Mouse (Mus musculus) embryonic facial prominence, embryonic 12.5 days (tissue): ENCODE data around the gene Dclk3. TPM values are rescaled to one million over a fixed set of nuclear protein-coding genes. Genes with fewer than 3 reads are reported as not detected.

Experiments
- ATAC-seq: fragments of 200-750 bp; cut with Nextera tagmentation; 2 replicates; pipeline ENCODE4 v1.8.0; 2017; ENCODE audit not compliant: insufficient number of reproducible peaks, insufficient read depth, low FRiP score, low TSS enrichment
- H3K27ac ChIP-seq: fragments of 300-500 bp; sonication (generic); 2 replicates; pipeline ENCODE4 v1.5.1; 2016; ENCODE audit warnings: mild to moderate bottlenecking
- H3K27me3 ChIP-seq: fragments of 300-500 bp; sonication (generic); 2 replicates; pipeline ENCODE4 v1.6.1; 2016; ENCODE audit warnings: mild to moderate bottlenecking, moderate library complexity
- H3K36me3 ChIP-seq: fragments of 300-500 bp; sonication (generic); 2 replicates; pipeline ENCODE4 v1.6.1; 2016; ENCODE audit warnings: mild to moderate bottlenecking
- H3K4me1 ChIP-seq: fragments of 300-500 bp; sonication (generic); 2 replicates; pipeline ENCODE4 v1.6.1; 2016
- H3K4me2 ChIP-seq: fragments of 300-500 bp; sonication (generic); replicated peaks from 2 replicates; pipeline ENCODE4 v1.6.1; 2016; ENCODE audit warnings: mild to moderate bottlenecking, moderate library complexity
- H3K4me3 ChIP-seq: fragments of 300-500 bp; sonication (generic); 2 replicates; pipeline ENCODE4 v1.5.1; 2016; ENCODE audit warnings: mild to moderate bottlenecking
- H3K9ac ChIP-seq: fragments of 300-500 bp; sonication (generic); 2 replicates; pipeline ENCODE4 v1.6.1; 2016; ENCODE audit warnings: mild to moderate bottlenecking, moderate library complexity
- H3K9me3 ChIP-seq: fragments of 300-500 bp; sonication (generic); 2 replicates; pipeline ENCODE4 v1.6.1; 2016; ENCODE audit warnings: mild to moderate bottlenecking, moderate library complexity
- WGBS: fragments of 180-500 bp; shearing (Covaris S2); methylation state at CpG from one replicate; pipeline ENCODE4 v1.1.7; 2016; 5-methylcytosine and 5-hydroxymethylcytosine counted together
- polyA plus RNA-seq: library from polyadenylated mRNA; unstranded; fragments of >200 nt; fragmentation: Nextera tagmentation; extraction: Ambion mirVana; gene quantifications from 2 replicates; pipeline ENCODE4 v1.2.1, GENCODE M21; 2016

Dclk3 gene
- polyA plus RNA-seq, 1 experiment from 2014 or later = 2.9 TPM

- Histone ChIP-seq H3K36me3 (no peaks in the 10 kb centered on the region), H3K27me3 (no peaks in the 10 kb centered on the region), H3K27ac (no peak overlapping the region), H3K4me1 (peaks cover 6% of the 10 kb centered on the region; the same call in 1 of the 2 replicates), H3K4me3 (no peak overlapping the region), H3K9me3 (no peaks in the 10 kb centered on the region), H3K9ac (no peak overlapping the region), H3K4me2 (no peak overlapping the region)
- ATAC-seq = no peak
- 63% methylated on average over 21 of the region's 21 CpGs for WGBS
Observed at GRCm38 (mm10) chr9:111473686-111474457, 35.0 kb downstream of the Dclk3 start.

GRCm38 (mm10) chr9:111474458-111474745 lies 35.5 kb downstream of the Dclk3 start:
- Histone ChIP-seq H3K9me3 (no peaks in the 10 kb centered on the region), H3K9ac (no peak overlapping the region), H3K4me1 (peaks cover 6% of the 10 kb centered on the region; the same call in 1 of the 2 replicates), H3K27ac (no peak overlapping the region), H3K4me3 (no peak overlapping the region), H3K27me3 (no peaks in the 10 kb centered on the region), H3K4me2 (no peak overlapping the region), H3K36me3 (no peaks in the 10 kb centered on the region)
- 47% methylated on average over 3 of the region's 3 CpGs for WGBS
- ATAC-seq = no peak

DNA sequence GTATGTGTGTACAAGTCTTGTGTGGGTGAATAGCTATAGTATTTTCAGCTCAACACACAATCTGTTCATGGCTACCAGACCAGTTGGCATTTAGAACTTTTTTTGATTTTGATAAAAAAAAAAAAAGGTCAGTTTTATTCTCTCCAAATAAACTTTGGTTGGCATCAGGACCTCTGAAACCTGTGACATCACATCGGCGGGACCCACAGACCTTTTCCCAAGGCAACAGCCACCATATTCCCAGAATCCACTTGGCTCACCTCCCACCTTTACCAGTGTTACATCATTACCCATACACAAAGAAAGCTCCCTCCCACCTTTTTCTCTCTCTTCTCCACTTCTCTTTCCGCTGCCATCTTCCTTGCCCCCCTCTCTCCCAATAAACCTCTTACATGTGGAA lies 36.4 kb downstream of the Dclk3 start:
- WGBS = 95% methylated on average over 3 of the region's 3 CpGs
- no peak for ATAC-seq
- H3K4me1 ChIP-seq = peaks cover 6% of the 10 kb centered on the region; the same call in 1 of the 2 replicates

DNA sequence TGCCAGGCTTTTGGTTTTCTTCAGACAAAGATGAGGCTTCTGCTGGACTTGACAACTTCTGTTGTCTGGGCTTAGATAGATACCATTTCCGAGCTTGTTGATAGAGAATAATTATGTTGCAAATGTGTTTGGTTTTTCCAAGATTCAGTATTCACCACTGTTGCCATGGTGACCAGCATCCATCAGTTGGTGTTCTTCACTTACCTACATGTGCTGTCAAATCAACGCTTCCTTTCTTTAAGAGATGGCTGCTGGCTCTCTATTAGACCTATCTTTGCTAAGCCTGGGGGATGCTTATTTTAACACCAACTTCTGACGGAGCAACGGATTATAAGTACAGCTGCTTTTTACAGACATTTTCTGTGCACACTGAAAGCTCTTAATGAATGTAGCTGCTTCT lies 37.1 kb downstream of the Dclk3 start:
- Histone ChIP-seq H3K4me2 (no peak overlapping the region), H3K4me3 (no peak overlapping the region), H3K27ac (no peak overlapping the region), H3K27me3 (no peaks in the 10 kb centered on the region), H3K9ac (no peak overlapping the region), H3K36me3 (no peaks in the 10 kb centered on the region), H3K9me3 (no peaks in the 10 kb centered on the region), H3K4me1 (peaks cover 6% of the 10 kb centered on the region; the same call in 1 of the 2 replicates)
- ATAC-seq = no peak
- WGBS = 61% methylated on average over 4 of the region's 4 CpGs

More for the DNA sequence above, 36.4 kb downstream of the Dclk3 start:
- H3K9ac ChIP-seq = no peak overlapping the region
- H3K9me3 ChIP-seq = no peaks in the 10 kb centered on the region
- H3K4me2 ChIP-seq = no peak overlapping the region
- no peak overlapping the region for H3K27ac ChIP-seq
- no peaks in the 10 kb centered on the region for H3K36me3 ChIP-seq
- H3K27me3 ChIP-seq = no peaks in the 10 kb centered on the region
- H3K4me3 ChIP-seq = no peak overlapping the region

GRCm38 (mm10) chr9:111476479-111477016 lies 37.7 kb downstream of the Dclk3 start:
- no peak for ATAC-seq
- H3K4me1 ChIP-seq = peaks cover 6% of the 10 kb centered on the region; the same call in 1 of the 2 replicates
- H3K9ac ChIP-seq = no peak overlapping the region
- H3K4me3 ChIP-seq = no peak overlapping the region
- 70% methylated on average over 6 of the region's 6 CpGs for WGBS
- no peaks in the 10 kb centered on the region for H3K36me3 ChIP-seq
- no peaks in the 10 kb centered on the region for H3K9me3 ChIP-seq
- no peaks in the 10 kb centered on the region for H3K27me3 ChIP-seq
- no peak overlapping the region for H3K27ac ChIP-seq
- no peak overlapping the region for H3K4me2 ChIP-seq

GRCm38 (mm10) chr9:111478853-111479490 lies 40.1 kb downstream of the Dclk3 start:
- Histone ChIP-seq H3K9ac (no peak overlapping the region), H3K4me2 (no peak overlapping the region), H3K4me1 (peaks cover 6% of the 10 kb centered on the region; the same call in 1 of the 2 replicates), H3K4me3 (no peak overlapping the region), H3K36me3 (no peaks in the 10 kb centered on the region), H3K9me3 (no peaks in the 10 kb centered on the region), H3K27ac (no peak overlapping the region), H3K27me3 (no peaks in the 10 kb centered on the region)
- WGBS = 62% methylated on average over 7 of the region's 7 CpGs
- ATAC-seq = no peak

DNA sequence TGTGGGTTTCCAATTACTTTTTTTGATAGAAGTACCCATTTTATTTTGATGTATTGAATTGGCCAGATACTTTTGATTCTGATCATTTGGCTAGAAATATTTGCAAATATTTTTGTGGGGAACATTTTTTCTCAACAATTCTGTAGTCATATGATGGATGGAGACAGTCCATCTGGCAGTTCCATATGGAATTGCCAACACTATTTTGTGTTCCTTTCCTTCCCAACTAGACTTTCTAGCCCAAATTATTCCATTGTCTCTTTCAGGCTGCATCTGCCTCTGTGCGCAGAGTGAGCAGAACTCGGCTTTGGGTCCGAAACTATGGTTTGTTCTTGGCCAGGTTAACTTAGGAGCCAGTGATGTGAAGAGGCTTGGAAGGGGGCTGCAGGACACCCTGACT lies 42.1 kb downstream of the Dclk3 start:
- no peaks in the 10 kb centered on the region for H3K9me3 ChIP-seq
- H3K4me2 ChIP-seq = no peak overlapping the region
- H3K27me3 ChIP-seq = no peaks in the 10 kb centered on the region
- H3K9ac ChIP-seq = no peak overlapping the region
- H3K27ac ChIP-seq = no peak overlapping the region
- no peaks in the 10 kb centered on the region for H3K36me3 ChIP-seq
- ATAC-seq = no peak
- WGBS = 86% methylated on average over 3 of the region's 3 CpGs
- H3K4me1 ChIP-seq = peaks cover 6% of the 10 kb centered on the region; the same call in 1 of the 2 replicates
- no peak overlapping the region for H3K4me3 ChIP-seq

- Histone ChIP-seq H3K36me3 (no peaks in the 10 kb centered on the region), H3K4me2 (no peak overlapping the region), H3K4me3 (no peak overlapping the region), H3K27me3 (0 out of 2 replicates have a peak, but pooled peaks cover 10% of the 10 kb centered on the region), H3K4me1 (peaks cover 10% of the 10 kb centered on the region; the same call in 1 of the 2 replicates), H3K27ac (no peak overlapping the region), H3K9ac (no peak overlapping the region), H3K9me3 (no peaks in the 10 kb centered on the region)
- ATAC-seq = no peak
- 45% methylated on average over 10 of the region's 10 CpGs for WGBS
Observed at GRCm38 (mm10) chr9:111486645-111487477, 48.0 kb downstream of the Dclk3 start.

DNA sequence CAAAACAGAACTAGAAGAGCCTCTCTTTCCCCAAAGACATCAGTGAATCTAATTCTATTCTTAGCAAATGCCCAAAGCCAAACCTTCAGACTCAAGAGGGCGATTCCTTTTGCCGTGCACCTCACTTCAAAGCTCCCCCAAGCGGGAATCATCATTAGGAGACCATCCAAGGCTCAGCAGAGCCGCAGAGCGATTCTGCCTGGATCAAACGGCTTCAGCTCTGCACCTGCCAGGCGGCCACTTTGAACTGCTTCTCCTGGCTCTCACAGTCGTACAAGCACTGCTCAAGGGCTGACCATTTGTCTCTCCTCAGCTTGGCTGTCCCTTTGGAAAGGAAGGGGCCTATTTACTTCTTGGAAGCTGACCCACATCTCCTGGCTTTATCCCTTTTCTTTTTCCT lies 51.7 kb downstream of the Dclk3 start:
- Histone ChIP-seq H3K27ac (no peak overlapping the region), H3K4me1 (peaks cover 10% of the 10 kb centered on the region; the same call in 1 of the 2 replicates), H3K4me3 (no peak overlapping the region), H3K36me3 (no peaks in the 10 kb centered on the region), H3K9me3 (no peaks in the 10 kb centered on the region), H3K9ac (no peak overlapping the region), H3K27me3 (0 out of 2 replicates have a peak, but pooled peaks cover 10% of the 10 kb centered on the region), H3K4me2 (no peak overlapping the region)
- WGBS = 45% methylated on average over 8 of the region's 8 CpGs
- ATAC-seq = no peak

GRCm38 (mm10) chr9:111491280-111491679 lies 52.4 kb downstream of the Dclk3 start:
- Histone ChIP-seq H3K9me3 (no peaks in the 10 kb centered on the region), H3K4me1 (peaks cover 10% of the 10 kb centered on the region; the same call in 1 of the 2 replicates), H3K4me2 (no peak overlapping the region), H3K9ac (no peak overlapping the region), H3K4me3 (no peak overlapping the region), H3K36me3 (no peaks in the 10 kb centered on the region), H3K27me3 (0 out of 2 replicates have a peak, but pooled peaks cover 10% of the 10 kb centered on the region), H3K27ac (no peak overlapping the region)
- no peak for ATAC-seq
- WGBS = 46% methylated on average over 4 of the region's 4 CpGs

DNA sequence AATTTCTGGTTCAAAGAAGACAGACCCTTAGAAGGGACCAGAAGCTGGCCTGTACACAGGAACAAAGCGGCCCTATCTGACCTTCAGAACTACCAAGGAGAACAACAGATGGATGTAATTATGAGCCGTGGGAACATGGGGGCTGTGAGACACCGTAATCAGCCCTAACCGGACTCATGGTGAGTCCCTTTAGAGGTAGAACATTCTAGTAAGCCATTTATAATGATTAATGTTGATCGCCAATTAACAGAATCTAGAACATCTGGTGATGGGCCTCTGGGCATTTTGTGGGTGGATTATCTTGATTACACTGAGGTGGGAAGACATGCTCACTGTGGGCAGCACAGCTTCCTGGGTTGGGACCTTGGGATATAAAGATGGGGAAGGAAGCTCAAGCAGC lies 54.6 kb downstream of the Dclk3 start:
- Histone ChIP-seq H3K4me3 (no peak overlapping the region), H3K4me1 (no peaks in the 10 kb centered on the region), H3K9ac (no peak overlapping the region), H3K27me3 (0 out of 2 replicates have a peak, but pooled peaks cover 13% of the 10 kb centered on the region), H3K27ac (no peak overlapping the region), H3K9me3 (no peaks in the 10 kb centered on the region), H3K36me3 (no peaks in the 10 kb centered on the region), H3K4me2 (no peak overlapping the region)
- ATAC-seq = no peak
- WGBS = 44% methylated on average over 5 of the region's 5 CpGs
